Mouse (Mus musculus) stomach, postnatal 0 days (tissue): ENCODE results near the gene Prkar1a.

Source experiments
- CTCF ChIP-seq: IDR thresholded peaks from 2 replicates; pipeline ENCODE4 v1.5.1; 2016; ENCODE audit warnings: antibody characterized with exemption, low read depth, mild to moderate bottlenecking, moderate library complexity
- EP300 ChIP-seq: optimal IDR thresholded peaks from 2 replicates; pipeline ENCODE3; 2016; ENCODE audit warnings: antibody characterized with exemption

- TF ChIP-seq CTCF = no peak
- no peak for TF ChIP-seq EP300
Measured at GRCm38 (mm10) chr11:109705336-109706054, 56.3 kb downstream of the Prkar1a start.
